Mouse (Mus musculus): ENCODE results near the gene Samd9l. TPM values are rescaled to one million over a fixed set of nuclear protein-coding genes. Genes with fewer than 3 reads are reported as not detected.
"Not testable (repeated sequence)": the region's sequence is repeated elsewhere in the genome, so short reads cannot be mapped to it uniquely, and the experiment has no call there.

Samd9l gene
- 16.2 and 17.9 TPM in 2 replicates for polyA plus RNA-seq (2015; fragmentation: Nextera tagmentation; extraction: Ambion mirVana)

DNA sequence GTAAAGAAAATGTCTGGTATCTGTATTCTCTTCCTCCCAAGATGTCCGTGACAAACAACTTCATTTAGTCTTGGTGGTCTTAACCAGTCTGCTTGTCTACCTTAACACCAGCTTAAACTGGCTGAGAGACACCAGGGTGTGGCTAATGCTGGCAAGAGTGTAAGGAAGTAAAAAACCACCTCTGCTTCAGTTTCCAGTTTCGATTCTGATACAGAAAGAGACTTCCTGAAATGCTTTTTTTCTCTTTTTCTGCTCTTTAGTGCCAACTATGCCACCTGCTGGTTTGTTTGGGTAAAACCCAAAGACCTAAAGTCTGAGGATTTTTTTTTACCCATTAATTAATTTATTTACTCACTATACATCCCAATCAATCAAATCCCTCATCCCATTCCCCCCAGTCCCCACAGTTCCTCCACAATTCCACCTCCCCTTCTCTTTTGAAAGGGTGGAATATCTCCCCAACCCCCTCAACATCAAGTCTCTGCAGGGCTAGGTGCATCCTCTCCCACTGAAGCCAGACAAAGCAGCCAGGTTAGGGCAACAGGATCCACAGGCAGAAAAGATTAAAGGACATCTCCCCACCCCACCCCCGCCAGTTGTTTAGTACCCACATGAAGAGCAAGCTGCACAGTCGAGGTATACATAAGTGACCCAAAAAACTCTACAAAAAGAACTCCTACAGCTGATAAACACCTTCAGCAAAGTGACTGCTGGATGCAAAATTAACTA lies at the start of gene Samd9l:
Samd9l (minus strand) TSS at position 233 of the 729 bp plus-strand sequence.
- Histone ChIP-seq H3K27ac (ENCODE audit: low read length) (peak within 1 kb of the TSS; percentile 64; the same call in 1 of the 2 replicates), H3K9ac (ENCODE audit: low read length) (peak within 1 kb of the TSS; percentile 65), H3K4me3 (replicated peaks; ENCODE audit: low read length) (peak within 1 kb of the TSS; percentile 43), H3K4me2 (ENCODE audit: low read depth, low read length) (peak within 1 kb of the TSS; percentile 53)
- H3K9me3 ChIP-seq (replicated peaks; ENCODE audit: control insufficient read depth, low read length); H3K36me3 ChIP-seq (ENCODE audit: control insufficient read depth, insufficient read depth, low read length); H3K27me3 ChIP-seq (ENCODE audit: control insufficient read depth, insufficient read depth, low read length); H3K4me1 ChIP-seq (ENCODE audit: control insufficient read depth, insufficient read depth, low read length): not testable (repeated sequence)
- ATAC-seq (ENCODE audit: insufficient read depth, low FRiP score) = peak; percentile 75
- WGBS = 25% methylated on average over 4 of the region's 4 CpGs

DNA sequence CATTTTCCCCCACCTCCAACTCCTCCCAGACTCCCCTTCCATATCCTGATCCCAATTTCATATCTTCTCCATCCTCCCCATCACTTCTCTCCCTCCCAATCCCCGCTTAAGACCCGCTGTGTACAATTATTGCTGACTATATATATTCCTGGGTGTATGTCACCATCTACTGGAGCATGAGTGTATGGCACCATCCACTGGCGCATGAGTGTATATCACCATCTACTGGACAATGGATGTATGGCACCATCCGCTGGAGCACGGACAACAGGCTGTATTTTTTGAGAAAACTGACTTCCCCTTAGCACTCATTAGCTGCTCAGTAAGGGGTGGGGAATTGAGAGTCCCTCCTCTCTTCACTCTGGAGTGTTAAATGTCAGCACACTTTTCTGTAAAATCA lies 48.0 kb upstream of the Samd9l start:
- Histone ChIP-seq H3K9me3 (replicated peaks; ENCODE audit: control insufficient read depth, low read length) (no peaks in the 10 kb centered on the region), H3K4me3 (replicated peaks; ENCODE audit: low read length) (no peak overlapping the region), H3K27ac (ENCODE audit: low read length) (no peak overlapping the region), H3K4me2 (ENCODE audit: low read depth, low read length) (no peak overlapping the region), H3K9ac (ENCODE audit: low read length) (no peak overlapping the region), H3K36me3 (ENCODE audit: control insufficient read depth, insufficient read depth, low read length) (no peaks in the 10 kb centered on the region), H3K4me1 (ENCODE audit: control insufficient read depth, insufficient read depth, low read length) (no peaks in the 10 kb centered on the region), H3K27me3 (ENCODE audit: control insufficient read depth, insufficient read depth, low read length) (no peaks in the 10 kb centered on the region)
- ATAC-seq (ENCODE audit: insufficient read depth, low FRiP score) = peak; percentile 62
- WGBS = 3% methylated on average over 5 of the region's 5 CpGs

DNA sequence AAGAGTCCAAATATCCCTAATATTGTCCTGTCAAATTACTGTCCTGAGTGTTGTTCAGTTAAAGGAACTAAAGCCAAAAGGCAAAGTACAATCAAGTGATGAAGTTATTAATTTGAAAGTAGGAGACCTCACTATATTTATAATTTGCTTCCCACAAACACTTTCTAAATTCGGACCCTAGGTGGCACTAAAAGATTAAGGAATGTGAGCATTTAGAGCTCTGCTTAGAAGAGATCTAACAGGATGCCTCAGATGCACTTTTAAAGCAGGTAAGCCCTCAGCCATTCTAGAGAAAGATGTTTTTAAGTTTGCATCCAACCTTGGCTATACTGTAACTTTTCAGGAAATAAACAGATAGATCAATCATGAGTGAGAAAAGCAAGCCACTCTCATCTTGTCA lies 44.5 kb upstream of the Samd9l start:
- no peaks in the 10 kb centered on the region for H3K36me3 ChIP-seq (ENCODE audit: control insufficient read depth, insufficient read depth, low read length)
- WGBS = 10% methylated on average over 1 of the region's 1 CpGs
- H3K9me3 ChIP-seq (replicated peaks; ENCODE audit: control insufficient read depth, low read length) = no peaks in the 10 kb centered on the region
- no peak overlapping the region for H3K9ac ChIP-seq (ENCODE audit: low read length)
- H3K4me2 ChIP-seq (ENCODE audit: low read depth, low read length) = no peak overlapping the region
- H3K4me1 ChIP-seq (ENCODE audit: control insufficient read depth, insufficient read depth, low read length) = no peaks in the 10 kb centered on the region
- no peak overlapping the region for H3K27ac ChIP-seq (ENCODE audit: low read length)
- no peak overlapping the region for H3K4me3 ChIP-seq (replicated peaks; ENCODE audit: low read length)
- H3K27me3 ChIP-seq (ENCODE audit: control insufficient read depth, insufficient read depth, low read length) = no peaks in the 10 kb centered on the region
- ATAC-seq (ENCODE audit: insufficient read depth, low FRiP score) = no peak

GRCm38 (mm10) chr6:3436087-3436486 lies 36.7 kb upstream of the Samd9l start:
- no peak overlapping the region for H3K27ac ChIP-seq (ENCODE audit: low read length)
- H3K4me3 ChIP-seq (replicated peaks; ENCODE audit: low read length) = no peak overlapping the region
- H3K36me3 ChIP-seq (ENCODE audit: control insufficient read depth, insufficient read depth, low read length) = no peaks in the 10 kb centered on the region
- no peak for ATAC-seq (ENCODE audit: insufficient read depth, low FRiP score)
- no peaks in the 10 kb centered on the region for H3K9me3 ChIP-seq (replicated peaks; ENCODE audit: control insufficient read depth, low read length)
- no peaks in the 10 kb centered on the region for H3K4me1 ChIP-seq (ENCODE audit: control insufficient read depth, insufficient read depth, low read length)
- no peak overlapping the region for H3K4me2 ChIP-seq (ENCODE audit: low read depth, low read length)
- H3K9ac ChIP-seq (ENCODE audit: low read length) = no peak overlapping the region
- H3K27me3 ChIP-seq (ENCODE audit: control insufficient read depth, insufficient read depth, low read length) = no peaks in the 10 kb centered on the region

- H3K9ac ChIP-seq (ENCODE audit: low read length); H3K4me2 ChIP-seq (ENCODE audit: low read depth, low read length); H3K36me3 ChIP-seq (ENCODE audit: control insufficient read depth, insufficient read depth, low read length); ATAC-seq (ENCODE audit: insufficient read depth, low FRiP score); H3K4me1 ChIP-seq (ENCODE audit: control insufficient read depth, insufficient read depth, low read length); H3K4me3 ChIP-seq (replicated peaks; ENCODE audit: low read length); H3K27me3 ChIP-seq (ENCODE audit: control insufficient read depth, insufficient read depth, low read length); H3K9me3 ChIP-seq (replicated peaks; ENCODE audit: control insufficient read depth, low read length); H3K27ac ChIP-seq (ENCODE audit: low read length): not testable (repeated sequence)
- 85% methylated on average over 2 of the region's 2 CpGs for WGBS
Observed at GRCm38 (mm10) chr6:3430976-3431375, 31.6 kb upstream of the Samd9l start.

GRCm38 (mm10) chr6:3427047-3427446 lies 27.7 kb upstream of the Samd9l start:
- Histone ChIP-seq H3K4me3 (replicated peaks; ENCODE audit: low read length) (no peak overlapping the region), H3K36me3 (ENCODE audit: control insufficient read depth, insufficient read depth, low read length) (no peaks in the 10 kb centered on the region), H3K4me2 (ENCODE audit: low read depth, low read length) (no peak overlapping the region), H3K4me1 (ENCODE audit: control insufficient read depth, insufficient read depth, low read length) (no peaks in the 10 kb centered on the region), H3K27ac (ENCODE audit: low read length) (no peak overlapping the region), H3K9me3 (replicated peaks; ENCODE audit: control insufficient read depth, low read length) (no peaks in the 10 kb centered on the region), H3K9ac (ENCODE audit: low read length) (no peak overlapping the region), H3K27me3 (ENCODE audit: control insufficient read depth, insufficient read depth, low read length) (no peaks in the 10 kb centered on the region)
- WGBS = 74% methylated on average over 1 of the region's 1 CpGs
- no peak for ATAC-seq (ENCODE audit: insufficient read depth, low FRiP score)

DNA sequence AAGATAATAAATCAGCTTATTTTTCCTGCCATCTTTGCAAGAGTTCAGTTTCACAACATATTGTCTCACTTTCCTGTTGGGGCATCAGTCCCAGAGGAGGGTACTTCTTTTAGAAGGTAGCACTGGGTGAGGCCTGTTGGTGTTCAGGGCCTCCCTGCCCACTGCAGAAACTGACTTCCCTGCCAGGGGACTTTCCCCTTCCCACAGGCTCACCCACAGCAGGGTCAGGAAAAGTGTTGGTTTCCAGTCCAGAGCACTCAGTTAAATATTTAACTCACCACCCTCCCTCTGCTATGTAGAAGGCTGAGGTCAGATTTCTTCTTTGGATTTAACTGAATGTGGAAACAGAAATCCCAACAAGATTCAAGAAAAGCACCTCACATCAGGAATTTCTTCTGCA lies 26.0 kb upstream of the Samd9l start:
- H3K27me3 ChIP-seq (ENCODE audit: control insufficient read depth, insufficient read depth, low read length); H3K9me3 ChIP-seq (replicated peaks; ENCODE audit: control insufficient read depth, low read length); H3K4me1 ChIP-seq (ENCODE audit: control insufficient read depth, insufficient read depth, low read length); H3K4me2 ChIP-seq (ENCODE audit: low read depth, low read length); H3K27ac ChIP-seq (ENCODE audit: low read length); H3K36me3 ChIP-seq (ENCODE audit: control insufficient read depth, insufficient read depth, low read length); H3K4me3 ChIP-seq (replicated peaks; ENCODE audit: low read length); H3K9ac ChIP-seq (ENCODE audit: low read length): not testable (repeated sequence)
- ATAC-seq (ENCODE audit: insufficient read depth, low FRiP score) = peak; percentile 81; the same call in 1 of the 2 replicates

- H3K4me2 ChIP-seq (ENCODE audit: low read depth, low read length); H3K9me3 ChIP-seq (replicated peaks; ENCODE audit: control insufficient read depth, low read length); H3K4me1 ChIP-seq (ENCODE audit: control insufficient read depth, insufficient read depth, low read length); H3K4me3 ChIP-seq (replicated peaks; ENCODE audit: low read length); H3K36me3 ChIP-seq (ENCODE audit: control insufficient read depth, insufficient read depth, low read length); H3K27me3 ChIP-seq (ENCODE audit: control insufficient read depth, insufficient read depth, low read length); H3K9ac ChIP-seq (ENCODE audit: low read length); H3K27ac ChIP-seq (ENCODE audit: low read length): not testable (repeated sequence)
- ATAC-seq (ENCODE audit: insufficient read depth, low FRiP score) = peak; percentile 95
- WGBS = 0% methylated on average over 1 of the region's 4 CpGs
Observed at GRCm38 (mm10) chr6:3424613-3425277, 25.4 kb upstream of the Samd9l start.

GRCm38 (mm10) chr6:3397182-3397906 lies 2.0 kb downstream of the Samd9l start:
- H3K9ac ChIP-seq (ENCODE audit: low read length); H3K27me3 ChIP-seq (ENCODE audit: control insufficient read depth, insufficient read depth, low read length); ATAC-seq (ENCODE audit: insufficient read depth, low FRiP score); H3K9me3 ChIP-seq (replicated peaks; ENCODE audit: control insufficient read depth, low read length); H3K4me1 ChIP-seq (ENCODE audit: control insufficient read depth, insufficient read depth, low read length); H3K36me3 ChIP-seq (ENCODE audit: control insufficient read depth, insufficient read depth, low read length): not testable (repeated sequence)
- peak overlapping the region; percentile 53 for H3K4me2 ChIP-seq (ENCODE audit: low read depth, low read length)
- WGBS = 64% methylated on average over 5 of the region's 7 CpGs
- peak overlapping the region; percentile 47; the same call in 1 of the 2 replicates for H3K27ac ChIP-seq (ENCODE audit: low read length)
- peak overlapping the region; percentile 43 for H3K4me3 ChIP-seq (replicated peaks; ENCODE audit: low read length)

All from stomach, embryonic 16.5 days (tissue).